Mouse (Mus musculus) layer of hippocampus, postnatal 14 days (tissue): Measurements from ENCODE around the gene Cebpg. TPM values are rescaled to one million over a fixed set of nuclear protein-coding genes. Genes with fewer than 3 reads are reported as not detected.
A peak's percentile ranks its signal among the peaks of the same experiment; 100 is the strongest.

Source experiments
- DNase-seq, 2 experiments: peaks; one replicate each; pipeline ENCODE4 v3.0.0; 2021 to 2022; ENCODE audit warnings: low spot score in 2 of 2, mixed read lengths in 1 of 2
- total RNA-seq, 2 experiments: library from RNA; stranded (reverse); gene quantifications; 2 replicates each; pipeline ENCODE4 v1.2.3; 2021

Cebpg gene
- total RNA-seq, 2 experiments from 2014 or later: 27.0 to 28.5 TPM

DNA sequence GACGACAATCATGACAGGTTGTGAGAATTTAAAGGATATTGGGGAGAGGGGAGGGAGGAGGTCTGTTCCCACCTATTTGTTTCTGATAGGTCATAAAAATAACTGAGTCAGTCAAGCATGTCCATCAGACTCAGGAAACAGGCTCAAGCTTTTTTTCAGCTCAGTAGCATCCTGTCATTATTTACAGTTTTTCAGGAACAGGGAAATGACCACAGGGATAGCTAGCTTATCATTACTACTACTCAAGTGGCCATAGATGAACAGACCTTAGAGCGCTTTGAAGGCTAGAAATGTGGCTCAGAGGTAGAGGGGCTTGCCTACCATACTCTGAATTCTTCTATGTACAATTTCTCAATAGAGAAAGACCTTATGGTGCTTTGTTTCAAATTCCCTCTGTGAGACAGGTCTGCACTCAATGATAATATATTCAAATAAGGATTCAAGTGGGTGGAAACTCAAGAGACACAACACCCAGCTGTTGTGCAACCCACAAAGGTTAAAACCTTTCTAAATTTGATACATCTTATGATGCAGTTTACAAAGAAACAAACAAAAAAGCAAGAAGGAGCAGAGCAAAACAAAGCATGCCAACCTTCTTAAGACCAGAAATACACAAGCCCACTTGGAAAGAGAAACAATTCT is 1.3 kb downstream of the Cebpg start:
- no peak for DNase-seq

DNA sequence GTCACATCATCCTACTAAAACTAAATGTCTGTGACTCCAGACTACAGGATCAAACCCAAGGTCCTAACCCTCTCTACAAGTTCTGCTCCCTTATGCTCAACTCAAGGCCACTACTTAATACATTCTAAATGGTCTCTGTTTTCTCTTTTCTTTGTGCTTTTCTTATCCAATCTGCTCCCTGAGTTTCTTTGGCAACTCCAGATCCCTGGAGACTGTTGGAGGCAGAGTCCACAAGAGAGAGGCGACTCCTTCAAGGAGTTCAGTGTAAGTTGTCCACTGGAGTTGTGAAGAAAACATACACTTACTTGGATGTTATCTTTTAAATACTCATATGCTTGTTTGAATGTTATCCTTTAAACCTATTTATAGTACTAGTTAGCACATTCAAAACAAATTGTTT is 2.1 kb downstream of the Cebpg start:
- DNase-seq: no peak

DNA sequence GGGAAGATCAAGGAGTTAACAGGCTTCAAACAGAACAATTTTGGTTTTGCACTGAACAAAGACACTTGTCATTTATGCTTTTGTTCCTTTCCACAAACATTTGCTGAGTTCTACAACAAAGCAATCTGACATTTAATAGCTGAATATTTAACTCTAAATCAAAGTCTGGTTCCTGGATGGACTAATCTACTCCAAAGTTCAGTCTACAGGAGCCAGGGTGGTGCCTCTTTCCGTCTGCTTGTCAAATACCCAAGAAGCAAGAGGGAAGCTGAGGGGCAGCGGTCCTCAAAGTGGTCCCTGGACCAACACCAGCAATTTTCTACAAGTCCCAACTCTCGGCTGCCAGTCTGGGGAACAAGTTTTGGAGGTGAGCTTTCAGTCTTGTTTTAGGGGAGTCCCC is 3.2 kb downstream of the Cebpg start:
- DNase-seq: no peak

DNA sequence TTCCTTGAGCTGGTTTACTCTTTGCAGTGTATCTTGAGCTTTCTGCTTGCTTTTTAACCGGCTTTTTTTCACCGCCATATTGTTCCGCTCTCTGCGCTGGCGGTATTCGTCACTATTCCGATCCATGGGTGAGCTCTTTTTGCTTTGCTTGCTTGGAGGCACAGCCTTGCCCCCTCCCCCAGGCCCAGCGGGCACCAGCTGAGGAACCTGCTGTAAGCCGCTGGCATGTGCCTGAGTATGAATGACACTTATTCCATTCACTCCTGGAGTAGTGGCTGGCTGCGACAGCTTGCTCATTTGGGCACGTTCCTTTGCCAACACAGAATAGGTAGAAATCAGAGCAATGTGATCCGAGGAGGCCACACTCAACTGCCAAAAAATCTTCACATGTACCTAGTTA is 5.8 kb downstream of the Cebpg start:
- DNase-seq: no peak

DNA sequence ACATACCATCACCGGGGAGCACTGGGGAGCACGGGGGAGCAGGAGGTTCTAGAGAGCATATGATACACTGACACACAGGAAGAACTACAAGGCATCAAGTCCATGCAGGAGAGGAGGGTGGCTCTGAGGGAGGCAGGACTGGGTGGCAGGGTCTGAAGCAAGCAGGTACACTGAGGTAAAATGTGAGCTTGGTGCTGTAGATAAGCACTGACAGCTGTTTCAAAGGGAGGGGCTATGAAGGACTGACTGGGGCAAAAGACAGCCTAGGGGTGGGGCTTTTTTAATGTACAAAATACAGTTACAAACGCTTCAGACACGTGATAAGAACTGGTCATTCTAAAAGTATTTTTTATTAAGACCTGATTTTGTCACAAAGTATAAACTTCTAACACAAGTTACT is 10.3 kb downstream of the Cebpg start:
- no peak for DNase-seq

DNA sequence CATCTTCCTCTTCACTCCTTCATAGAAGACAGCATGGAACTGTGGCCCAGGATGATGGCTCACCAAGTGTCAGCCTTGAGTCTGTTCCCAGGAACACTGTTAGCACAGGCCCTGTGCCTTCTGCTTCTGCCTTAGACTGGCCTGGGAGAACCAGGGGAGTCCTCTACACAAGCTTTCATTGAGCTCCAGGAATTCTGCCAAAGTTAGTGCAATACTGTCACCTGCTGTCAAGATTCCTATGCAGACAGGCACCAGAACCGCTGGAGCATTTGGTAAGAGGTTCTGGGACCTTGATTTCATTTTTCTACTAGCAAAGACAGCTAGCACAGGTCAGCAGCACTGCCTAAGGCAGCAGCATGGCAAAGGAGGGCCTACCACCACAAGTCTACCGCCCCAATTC is 11.7 kb downstream of the Cebpg start:
- no peak for DNase-seq

DNA sequence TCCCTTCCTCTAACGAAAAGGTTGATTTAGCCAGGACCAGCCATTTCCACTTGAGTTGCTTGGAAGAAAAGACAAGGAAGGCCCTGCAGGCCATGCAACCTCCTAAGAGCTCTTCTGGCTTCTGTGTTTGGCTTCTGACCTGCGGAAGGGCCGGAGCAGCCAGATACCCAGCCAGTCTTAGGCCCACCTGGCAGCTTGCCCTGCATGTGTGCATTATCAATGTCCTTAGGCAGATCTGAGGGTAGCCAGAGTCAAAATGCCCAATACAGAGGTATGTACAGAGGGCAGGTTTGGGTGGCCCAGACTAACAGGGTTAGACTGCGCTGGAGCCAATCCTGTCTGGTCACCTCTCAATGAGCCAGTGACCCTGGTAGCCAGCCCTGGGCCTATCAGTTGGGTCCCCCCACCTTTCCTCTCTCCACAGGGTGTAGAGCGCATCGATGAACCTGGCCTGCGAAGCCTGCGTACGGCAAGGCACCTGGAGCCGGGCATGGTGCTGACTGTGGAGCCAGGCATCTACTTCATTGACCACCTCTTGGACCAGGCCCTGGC is 13.0 kb downstream of the Cebpg start:
- no peak for DNase-seq

DNA sequence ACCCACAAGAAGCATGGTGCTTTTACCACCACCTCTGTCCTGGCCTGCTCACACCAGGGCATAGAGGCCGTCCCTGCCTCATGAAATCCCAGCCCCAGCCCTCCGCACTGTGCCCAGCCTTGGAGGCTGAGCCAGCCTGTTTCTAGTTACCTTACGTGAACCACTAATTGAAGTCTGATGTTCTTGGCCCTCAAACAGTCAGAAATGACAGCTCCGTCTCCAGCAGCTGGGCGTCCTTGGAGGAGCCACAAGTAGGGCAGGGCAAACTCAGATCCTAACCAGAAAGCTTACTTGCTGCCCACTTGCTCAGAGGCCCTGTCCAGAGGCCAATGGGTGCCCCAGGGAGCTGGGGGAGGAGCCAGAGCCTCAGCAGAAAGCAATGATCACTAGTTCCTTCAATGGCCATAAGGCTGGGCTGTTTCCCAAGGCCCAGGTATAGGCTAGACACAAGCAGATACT is 13.6 kb downstream of the Cebpg start:
- DNase-seq: peak in 1 of 2 experiments; percentile 46

DNA sequence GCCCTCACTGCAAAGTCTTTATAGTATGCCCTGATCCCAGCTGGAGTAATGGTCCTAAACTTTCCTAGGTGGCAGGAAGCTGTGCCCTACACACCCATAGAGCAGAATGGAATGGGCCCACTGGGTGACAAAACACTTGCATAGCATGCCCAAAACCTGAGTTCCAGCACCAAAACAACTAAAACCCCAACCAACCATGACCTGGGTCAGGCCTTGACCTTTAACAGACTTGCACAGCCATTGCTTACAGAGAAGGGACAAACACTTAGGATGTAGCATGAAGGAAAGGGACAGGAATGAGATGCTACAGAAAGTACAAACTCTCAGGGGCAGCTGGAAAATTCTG is 14.2 kb downstream of the Cebpg start:
- DNase-seq: no peak

DNA sequence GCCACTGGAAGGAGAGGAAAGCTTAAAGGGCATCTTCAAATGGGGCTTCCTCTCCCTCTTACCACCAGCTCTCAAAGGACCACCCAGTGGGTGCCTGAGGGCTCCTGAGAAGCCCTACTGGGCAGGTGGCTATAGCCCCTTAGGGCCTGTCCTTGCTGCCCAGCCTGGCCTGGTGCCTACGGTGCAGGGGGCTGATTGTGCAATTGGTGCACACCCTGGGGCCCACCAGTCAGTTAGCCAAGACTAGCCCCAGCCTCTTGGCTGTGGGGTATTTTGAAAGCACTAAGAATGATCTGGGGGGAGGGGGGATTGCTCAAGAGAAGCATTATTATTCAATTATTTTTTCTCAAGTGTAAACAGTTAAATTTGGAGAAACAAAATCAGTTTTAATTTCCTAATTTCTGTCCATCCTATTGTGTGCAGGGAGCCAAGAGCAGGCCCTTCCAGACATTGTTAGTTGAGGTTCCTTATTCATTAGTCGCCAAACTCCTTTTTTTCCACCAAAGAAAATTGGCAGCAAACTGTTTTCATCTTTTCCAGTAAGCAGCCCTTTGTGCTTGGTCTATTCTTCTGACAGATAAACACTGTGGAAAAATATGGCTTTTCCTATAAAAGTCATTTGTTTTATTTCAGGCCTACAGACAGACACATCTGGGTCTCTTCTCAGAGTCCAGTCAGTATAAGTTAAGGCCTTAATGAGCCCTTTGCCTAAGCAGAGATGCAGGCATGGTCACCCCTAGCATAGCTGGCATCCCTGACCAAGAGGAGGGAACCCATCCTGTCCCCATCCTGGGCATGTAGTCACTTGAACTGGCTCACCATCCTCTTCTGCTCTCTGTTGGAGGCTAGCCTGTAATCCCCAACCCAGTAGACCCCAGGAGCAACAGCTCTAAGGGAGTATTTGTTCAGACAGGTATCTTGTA is 14.8 kb downstream of the Cebpg start:
- no peak for DNase-seq

DNA sequence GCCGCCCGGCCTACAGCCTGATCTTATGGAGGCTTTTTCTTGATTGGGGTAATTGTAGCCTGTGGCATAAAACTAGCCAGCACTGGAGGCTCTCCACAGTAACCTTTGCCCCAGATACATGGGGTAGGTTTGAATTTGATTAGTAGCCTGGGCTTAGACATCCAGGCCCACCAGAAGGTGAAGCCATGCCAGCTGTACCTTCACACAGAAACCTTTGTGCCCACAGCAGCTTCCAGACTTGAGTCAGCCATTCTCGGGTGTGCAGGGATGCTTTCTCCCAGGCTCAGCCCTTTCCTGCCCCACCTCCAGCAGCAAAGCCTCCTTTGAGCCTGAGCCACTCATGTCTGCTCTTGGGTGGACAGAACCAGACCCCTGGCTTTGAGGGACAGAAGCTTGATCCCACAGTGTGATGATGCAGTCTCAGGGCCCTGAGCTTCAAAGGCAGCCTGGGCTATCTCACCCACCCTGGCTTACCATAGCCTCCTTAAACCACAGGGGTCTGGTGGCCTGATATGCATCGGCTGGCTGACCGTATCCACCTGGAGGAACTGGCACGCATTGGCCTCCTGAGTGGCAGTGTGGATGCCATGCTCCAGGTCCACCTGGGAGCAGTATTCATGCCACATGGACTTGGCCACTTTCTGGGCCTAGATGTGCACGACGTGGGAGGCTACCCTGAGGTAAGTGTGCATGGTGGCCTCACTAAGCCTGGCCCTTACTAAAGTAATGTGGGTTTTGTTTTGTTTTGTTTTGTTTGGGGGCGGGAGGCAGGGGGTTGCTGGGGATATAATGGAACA is 16.0 kb downstream of the Cebpg start:
- no peak for DNase-seq

DNA sequence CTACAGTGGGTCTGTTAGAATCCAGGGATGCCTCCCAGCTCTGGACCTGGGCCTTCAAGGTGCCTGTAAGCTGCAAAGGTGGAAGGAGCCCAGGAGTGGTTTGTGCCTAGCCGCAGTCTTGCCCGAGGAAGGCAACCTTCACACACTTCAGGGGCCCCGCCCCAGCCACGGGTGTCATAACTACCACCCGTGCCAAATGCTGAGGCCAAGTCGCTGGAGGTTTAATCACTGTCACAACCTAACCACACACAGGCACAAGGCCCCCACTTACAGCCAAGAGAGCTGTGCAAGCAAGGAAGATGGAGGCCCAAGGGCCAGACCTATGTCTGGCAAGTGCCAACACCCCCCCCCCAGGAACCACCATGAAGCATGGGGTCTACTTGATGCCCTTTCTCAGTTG is 19.0 kb downstream of the Cebpg start:
- DNase-seq: no peak

DNA sequence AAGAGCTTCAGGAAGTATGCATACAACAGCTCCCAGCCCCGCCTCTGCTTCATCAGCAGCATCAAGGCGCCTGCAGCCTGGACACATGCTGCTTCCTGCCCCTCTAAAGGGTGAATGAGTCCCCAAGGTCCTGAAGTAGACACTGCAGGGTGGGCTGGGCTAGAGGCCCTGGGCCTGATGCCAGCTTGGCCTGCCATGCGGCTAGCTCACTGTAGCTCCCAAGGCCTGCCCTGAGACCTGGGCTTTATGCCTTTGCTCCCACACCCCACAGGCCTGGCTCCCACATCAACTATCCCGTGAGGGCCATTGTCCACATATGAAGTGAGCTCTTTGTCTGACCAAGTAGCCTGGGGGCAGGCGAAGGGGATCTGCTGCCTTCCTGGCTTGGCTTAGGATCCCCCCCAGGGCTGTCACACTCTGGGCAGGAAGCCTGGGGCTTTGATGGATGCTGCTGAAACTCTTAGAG is 20.1 kb downstream of the Cebpg start:
- DNase-seq: peak in 1 of 2 experiments; percentile 66

DNA sequence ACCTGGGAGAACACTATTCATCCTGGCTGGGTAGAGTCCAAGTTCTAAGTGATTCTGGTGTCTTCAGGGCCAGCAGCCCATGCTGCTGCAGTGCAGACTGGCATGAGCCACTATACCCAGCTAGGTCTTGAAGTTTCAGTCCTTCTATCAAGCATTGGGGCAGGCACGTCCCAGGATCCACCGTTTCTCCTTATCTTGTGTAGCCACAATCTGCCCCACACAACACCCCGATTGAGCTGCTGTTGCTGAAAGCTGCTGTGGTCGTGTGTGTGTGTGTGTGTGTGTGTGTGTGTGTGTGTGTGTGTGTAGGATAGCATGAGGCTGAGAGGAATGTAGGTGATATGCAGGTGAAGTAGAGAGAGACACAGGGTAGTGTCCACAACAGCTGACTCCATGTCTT is 20.8 kb downstream of the Cebpg start:
- DNase-seq: no peak

DNA sequence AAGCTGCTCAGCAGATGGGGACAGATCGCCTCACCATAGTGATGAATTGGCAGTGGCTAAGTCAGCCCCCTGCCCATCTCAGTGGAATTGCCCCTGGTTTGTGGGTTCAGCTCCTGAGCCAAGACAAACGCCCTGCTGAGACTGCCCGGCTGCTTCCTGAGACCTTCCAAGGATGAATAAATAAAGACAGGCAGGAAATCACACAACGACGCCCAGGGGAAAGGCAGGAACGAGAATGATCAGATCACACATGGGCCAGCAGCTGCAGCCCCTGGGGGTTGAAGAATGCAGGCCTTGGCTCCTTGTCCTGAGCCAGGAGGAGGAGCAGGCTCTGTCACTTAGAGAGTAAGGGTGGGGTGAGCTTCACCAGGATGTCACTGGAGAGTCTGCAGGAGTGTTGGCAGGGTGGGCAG is 21.2 kb downstream of the Cebpg start:
- DNase-seq: no peak

DNA sequence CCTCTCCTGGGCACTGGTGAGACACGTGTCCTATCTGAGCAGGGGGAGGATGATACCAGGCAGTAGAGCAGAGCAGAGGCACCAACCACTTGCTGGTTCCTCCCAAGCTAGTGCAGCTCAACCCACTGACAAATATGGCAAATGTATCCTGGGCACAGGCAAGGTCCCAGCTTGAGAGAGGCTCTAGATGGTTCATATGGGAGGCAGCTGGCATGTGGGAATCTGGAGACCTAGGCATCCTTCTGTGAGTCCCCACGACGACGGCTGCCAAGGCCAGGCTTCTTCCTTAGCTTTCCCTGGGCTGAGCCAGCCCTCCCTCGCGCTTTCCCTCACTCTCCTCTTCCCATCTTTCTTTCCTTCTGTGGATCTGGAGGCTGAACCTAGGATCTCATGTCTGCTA is 25.8 kb downstream of the Cebpg start:
- no peak for DNase-seq

DNA sequence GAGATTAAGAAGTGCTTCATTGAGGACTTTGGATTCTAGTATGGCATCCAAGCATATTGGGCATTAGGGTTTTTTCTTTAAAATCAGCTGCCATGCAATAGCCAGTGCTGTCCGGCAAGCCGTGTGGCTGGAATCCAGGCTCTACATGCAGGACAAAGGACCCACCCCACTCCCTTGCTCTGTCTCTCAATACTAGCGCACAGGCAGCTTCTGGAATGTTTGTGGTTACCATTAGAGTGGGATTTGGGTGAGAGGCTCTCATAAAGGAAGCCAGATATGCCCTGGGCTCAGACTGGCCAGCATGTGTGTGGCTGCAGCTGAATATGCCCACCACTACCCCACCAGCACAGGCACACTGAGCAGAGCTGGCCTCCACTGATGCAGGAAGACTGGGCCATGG is 26.7 kb downstream of the Cebpg start:
- no peak for DNase-seq

DNA sequence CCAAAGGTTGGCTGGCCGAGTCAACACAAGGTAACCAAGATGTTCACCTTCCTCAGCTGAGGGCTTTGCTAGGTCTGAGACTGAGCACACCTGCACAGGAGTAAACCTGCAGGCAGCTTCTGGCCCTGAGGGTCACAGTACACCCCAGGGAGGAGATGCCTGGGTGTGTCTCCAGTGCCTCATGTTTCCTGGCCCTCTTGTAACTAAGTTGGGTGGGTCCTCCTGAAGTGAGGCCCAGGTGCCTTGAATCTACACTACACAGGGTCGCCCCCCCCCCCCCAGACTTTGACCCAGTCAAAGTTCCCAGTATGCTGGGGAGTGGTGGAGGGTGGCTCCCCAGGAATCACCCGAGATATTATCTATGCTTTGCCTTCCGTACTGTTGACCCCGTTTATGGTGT is 27.1 kb downstream of the Cebpg start:
- DNase-seq: no peak

DNA sequence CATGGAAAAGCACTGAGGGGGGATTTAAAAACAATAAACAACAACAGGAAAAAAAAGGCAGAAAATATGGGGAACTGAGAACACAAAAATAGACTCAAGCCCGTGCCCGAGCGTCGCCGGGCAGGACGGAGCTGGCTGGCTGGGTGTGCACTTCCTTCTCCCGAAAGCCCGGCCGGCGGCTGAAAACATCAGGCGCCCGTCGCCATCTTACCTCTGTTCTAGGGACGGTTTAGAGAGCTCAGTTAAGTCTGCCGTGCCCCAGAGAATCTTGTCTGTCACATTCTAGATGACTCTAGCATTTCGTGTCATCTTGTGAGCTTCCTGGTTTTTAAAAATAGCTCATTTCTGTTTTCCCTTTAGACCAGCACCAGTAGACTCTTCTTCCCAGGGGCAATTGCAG is 27.8 kb downstream of the Cebpg start:
- DNase-seq: no peak

DNA sequence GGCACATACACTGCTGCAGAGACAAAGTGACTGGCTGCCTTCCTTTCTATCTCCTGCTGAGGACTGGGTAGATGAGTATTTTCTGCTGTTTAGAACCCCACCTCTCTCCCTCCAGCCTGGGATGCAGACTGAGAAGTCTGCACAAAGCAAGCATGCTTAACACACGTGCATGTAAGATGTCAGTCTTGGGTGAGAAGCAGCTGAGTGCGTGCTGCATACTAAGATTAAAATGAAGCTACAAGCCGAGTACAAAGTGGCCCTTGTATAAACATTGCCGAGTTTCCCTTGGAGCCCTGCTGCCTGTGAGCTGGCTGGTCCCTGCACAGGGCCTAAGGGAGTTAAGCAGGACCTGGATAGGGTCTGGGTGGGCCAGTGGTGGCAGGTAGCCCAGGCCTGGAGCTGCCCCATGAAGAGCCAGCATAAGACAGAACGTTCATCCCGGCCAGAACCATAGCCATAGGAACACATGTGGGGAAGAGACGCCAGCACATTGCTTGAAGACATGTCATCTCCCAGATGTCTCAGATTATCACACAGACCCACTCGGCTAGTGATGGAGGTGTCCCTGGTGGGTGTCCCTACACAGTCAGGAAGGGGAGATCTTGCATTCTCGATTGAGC is 28.5 kb downstream of the Cebpg start:
- DNase-seq: no peak

DNA sequence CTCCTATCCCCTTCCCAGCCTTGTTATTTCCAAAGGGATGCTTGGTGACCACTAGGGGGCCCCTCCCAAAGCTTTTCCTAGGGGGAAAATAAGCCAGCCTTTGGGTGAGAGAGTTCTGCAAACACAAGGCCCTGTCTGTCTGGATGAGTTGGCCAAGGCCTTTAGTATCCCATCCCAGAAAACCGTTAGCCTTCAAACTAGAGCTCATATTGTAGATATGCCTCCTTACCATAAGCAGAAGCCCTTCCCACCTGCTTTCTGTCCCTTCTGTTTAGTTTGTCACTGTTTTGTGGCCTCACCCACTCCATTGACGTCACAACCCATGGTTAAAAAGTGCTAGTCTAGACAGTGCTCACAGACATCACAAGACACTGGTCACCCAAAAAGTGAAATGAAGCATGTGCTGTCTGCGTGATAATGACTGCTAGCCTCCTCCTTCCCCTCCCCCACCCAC is 29.5 kb downstream of the Cebpg start:
- peak in 1 of 2 experiments; percentile 65 for DNase-seq
